Mouse (Mus musculus) cerebellum, adult 2 months (tissue): ENCODE data around the gene Nxph1.

Experiments
- CTCF ChIP-seq: fragments of 200-500 bp; IDR thresholded peaks from 2 replicates; pipeline ENCODE4 v1.5.1; 2011; ENCODE audit warnings: low read depth, mild to moderate bottlenecking, control low read depth, low read length, moderate library complexity, borderline replicate concordance; ENCODE audit not compliant: insufficient read depth
- POLR2A ChIP-seq: fragments of 200-500 bp; IDR thresholded peaks from 2 replicates; pipeline ENCODE4 v1.6.1; 2011; ENCODE audit warnings: low read length, control low read depth, borderline replicate concordance; ENCODE audit not compliant: insufficient read depth

GRCm38 (mm10) chr6:8950611-8951325 is 2.5 kb downstream of the Nxph1 start:
- TF ChIP-seq CTCF (no peak), POLR2A (no peak)
